Mouse (Mus musculus) heart, embryonic 11.5 days (tissue): Measurements from ENCODE around the gene Mtx3. TPM values are rescaled to one million over a fixed set of nuclear protein-coding genes. Genes with fewer than 3 reads are reported as not detected.
"Not testable (repeated sequence)": the region's sequence is repeated elsewhere in the genome, so short reads cannot be mapped to it uniquely, and the experiment has no call there.

ENCODE experiments used
- ATAC-seq: fragments of 200-750 bp; cut with Nextera tagmentation; replicated peaks from 2 replicates; pipeline ENCODE4 v1.8.0; 2017; ENCODE audit warnings: moderate library complexity; ENCODE audit not compliant: insufficient number of reproducible peaks, low FRiP score, low TSS enrichment
- H3K27ac ChIP-seq: fragments of 300-500 bp; sonication (generic); 2 replicates; pipeline ENCODE4 v1.5.1; 2014; ENCODE audit warnings: mild to moderate bottlenecking, low read depth, low read length
- H3K27me3 ChIP-seq: fragments of 300-500 bp; sonication (generic); 2 replicates; pipeline ENCODE4 v1.6.1; 2014; ENCODE audit warnings: mild to moderate bottlenecking, low read length, mixed read lengths; ENCODE audit not compliant: control insufficient read depth, insufficient read depth
- H3K36me3 ChIP-seq: fragments of 300-500 bp; sonication (generic); 2 replicates; pipeline ENCODE4 v1.6.1; 2014; ENCODE audit warnings: mild to moderate bottlenecking, low read length, moderate library complexity, mixed read lengths; ENCODE audit not compliant: control insufficient read depth, insufficient read depth
- H3K4me1 ChIP-seq: fragments of 300-500 bp; sonication (generic); 2 replicates; pipeline ENCODE4 v1.6.1; 2014; ENCODE audit warnings: low read length; ENCODE audit not compliant: control insufficient read depth, insufficient read depth
- H3K4me2 ChIP-seq: fragments of 300-500 bp; sonication (generic); 2 replicates; pipeline ENCODE4 v1.6.1; 2014; ENCODE audit warnings: mild to moderate bottlenecking, moderate library complexity
- H3K4me3 ChIP-seq: fragments of 300-500 bp; sonication (generic); 2 replicates; pipeline ENCODE4 v1.5.1; 2014; ENCODE audit warnings: low read depth, low read length
- H3K9ac ChIP-seq: fragments of 300-500 bp; sonication (generic); 2 replicates; pipeline ENCODE4 v1.6.1; 2014; ENCODE audit warnings: mild to moderate bottlenecking, low read depth, low read length, moderate library complexity
- H3K9me3 ChIP-seq: fragments of 300-500 bp; sonication (generic); replicated peaks from 2 replicates; pipeline ENCODE4 v1.6.1; 2016; ENCODE audit warnings: low read length; ENCODE audit not compliant: control insufficient read depth
- WGBS: fragments of 180-500 bp; shearing (Covaris S2); extraction: QIAGEN DNeasy Blood & Tissue Kit; methylation state at CpG from one replicate; pipeline ENCODE4 v1.1.7; 2014; ENCODE audit not compliant: insufficient replicate concordance; 5-methylcytosine and 5-hydroxymethylcytosine counted together
- polyA plus RNA-seq: library from polyadenylated mRNA; unstranded; fragments of >200 nt; fragmentation: Nextera tagmentation; extraction: Ambion mirVana; gene quantifications from 2 replicates; pipeline ENCODE4 v1.2.1, GENCODE M21; 2014

Gene Mtx3
- polyA plus RNA-seq, result 4.4 and 5.5 TPM in 2 replicates

DNA sequence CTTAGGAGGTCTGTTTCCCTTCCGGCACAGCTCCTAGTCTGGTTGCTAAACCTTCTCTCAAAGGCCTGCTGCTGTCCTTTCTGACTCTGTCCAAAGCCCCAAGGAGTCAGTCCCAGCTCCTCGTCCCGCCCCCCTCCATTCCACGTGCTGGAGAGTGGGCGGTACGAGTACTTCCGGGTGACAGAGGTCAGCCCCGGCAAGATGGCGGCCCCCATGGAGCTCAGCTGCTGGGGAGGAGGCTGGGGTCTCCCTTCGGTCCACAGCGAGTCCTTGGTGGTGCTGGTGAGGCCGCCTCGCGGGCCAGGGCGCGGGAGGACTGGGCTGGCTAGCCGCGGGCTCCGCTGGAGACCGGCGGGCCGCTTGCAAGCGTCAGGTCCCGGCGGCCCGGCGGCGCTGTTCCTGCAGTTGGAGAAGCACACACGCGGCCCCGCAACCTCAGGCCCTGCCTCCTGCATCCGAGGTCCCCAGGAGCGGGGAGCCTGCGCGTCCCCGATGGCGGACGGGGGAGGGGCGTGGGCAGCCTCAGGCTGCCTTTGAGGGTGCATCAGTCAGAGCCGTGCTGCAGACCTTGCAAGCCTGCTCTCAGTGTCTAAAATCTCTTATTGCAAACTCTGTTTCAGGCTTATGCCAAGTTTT is at the start of gene Mtx3:
Mtx3 (plus strand) TSS at position 175 of the 636 bp plus-strand sequence.
- Histone ChIP-seq H3K9ac (peak within 1 kb of the TSS; percentile 84), H3K4me1 (no peaks in the 10 kb centered on the region), H3K4me3 (peak within 1 kb of the TSS; percentile 75), H3K27me3 (no peaks in the 10 kb centered on the region), H3K4me2 (peak within 1 kb of the TSS; percentile 71), H3K36me3 (peaks cover 9% of the 10 kb centered on the region; the same call in 1 of the 2 replicates), H3K27ac (peak within 1 kb of the TSS; percentile 82), H3K9me3 (no peaks in the 10 kb centered on the region)
- ATAC-seq, result peak; percentile 89
- 2% methylated on average over 40 of the region's 40 CpGs for WGBS

DNA sequence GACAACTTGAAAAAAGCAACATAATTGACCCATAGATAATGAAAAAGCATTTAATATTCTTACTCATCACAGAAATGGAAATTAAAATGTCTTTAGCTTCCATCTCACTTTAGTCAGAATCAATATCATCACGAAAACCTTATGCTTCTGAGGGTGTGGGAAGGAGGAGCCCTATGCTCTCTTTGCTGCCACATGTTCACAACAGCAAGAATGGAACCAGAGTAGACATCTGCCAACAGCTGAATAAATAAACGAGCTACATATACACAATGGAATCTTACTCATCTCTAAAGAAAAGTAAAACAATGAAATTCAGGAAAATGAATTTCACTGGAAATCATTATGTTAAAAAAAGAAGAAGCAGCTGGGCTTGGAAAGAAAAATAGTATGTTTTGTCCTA is 45.7 kb upstream of the Mtx3 start:
- Histone ChIP-seq H3K4me1 (no peaks in the 10 kb centered on the region), H3K9ac (no peak overlapping the region), H3K4me2 (no peak overlapping the region), H3K36me3 (no peaks in the 10 kb centered on the region), H3K9me3 (no peaks in the 10 kb centered on the region), H3K4me3 (no peak overlapping the region), H3K27me3 (peaks cover 8% of the 10 kb centered on the region), H3K27ac (no peak overlapping the region)
- no peak for ATAC-seq
- 73% methylated on average over 2 of the region's 2 CpGs for WGBS

DNA sequence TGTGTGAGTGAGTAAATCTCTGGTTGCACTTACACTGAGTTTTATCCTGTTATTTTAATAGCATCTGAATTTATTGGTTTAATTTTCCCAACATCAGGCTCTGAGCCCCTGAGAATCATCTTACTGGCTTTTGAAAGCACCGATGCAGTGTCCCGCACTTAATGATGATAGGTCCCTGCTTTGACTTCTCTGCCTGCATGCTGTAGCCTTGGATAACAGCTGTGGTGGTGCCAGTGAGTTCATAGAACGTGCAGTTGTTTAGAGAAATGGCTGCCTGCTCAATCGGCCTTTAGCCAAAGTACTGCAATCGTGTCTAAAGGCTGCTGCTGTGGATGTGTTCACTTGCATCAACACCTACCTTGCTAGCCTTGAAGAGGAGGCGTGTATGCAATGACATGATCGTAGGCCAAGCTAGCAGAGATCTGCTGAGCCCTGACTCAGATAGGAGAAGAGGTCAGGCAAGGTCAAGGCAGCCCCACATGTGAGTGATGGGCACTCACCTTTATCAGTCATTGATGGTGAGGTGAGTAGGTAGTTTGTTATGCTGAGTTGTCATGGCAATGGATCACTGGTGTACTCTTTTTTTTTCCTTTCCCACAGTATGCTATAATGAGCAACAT is 45.1 kb upstream of the Mtx3 start:
- no peak overlapping the region for H3K27ac ChIP-seq
- no peak for ATAC-seq
- H3K36me3 ChIP-seq, result no peaks in the 10 kb centered on the region
- H3K9ac ChIP-seq, result no peak overlapping the region
- no peak overlapping the region for H3K4me3 ChIP-seq
- no peaks in the 10 kb centered on the region for H3K9me3 ChIP-seq
- 62% methylated on average over 7 of the region's 7 CpGs for WGBS
- peaks cover 4% of the 10 kb centered on the region; the same call in 1 of the 2 replicates for H3K27me3 ChIP-seq
- no peak overlapping the region for H3K4me2 ChIP-seq
- no peaks in the 10 kb centered on the region for H3K4me1 ChIP-seq

DNA sequence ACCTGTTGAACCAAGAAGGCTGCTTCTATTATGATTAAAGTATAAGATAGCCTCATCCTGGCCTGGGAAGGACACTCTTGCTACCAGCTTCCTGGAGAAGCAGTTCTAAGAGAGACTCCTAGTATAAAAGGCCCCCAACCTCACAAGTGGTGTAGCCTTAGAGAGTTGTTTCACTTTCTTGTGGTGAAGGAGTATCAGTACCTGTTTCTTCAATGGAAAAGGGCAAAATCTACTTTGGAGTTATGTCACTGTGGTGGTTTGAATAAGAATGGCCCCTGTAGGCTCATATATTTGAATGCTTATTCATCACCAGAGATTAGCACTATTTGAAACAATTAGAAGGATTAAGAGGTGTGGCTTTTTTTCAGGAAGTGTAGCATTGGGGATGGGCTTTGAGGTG is 37.8 kb upstream of the Mtx3 start:
- Histone ChIP-seq H3K9ac (no peak overlapping the region), H3K27me3 (no peaks in the 10 kb centered on the region), H3K4me1 (no peaks in the 10 kb centered on the region), H3K36me3 (no peaks in the 10 kb centered on the region), H3K9me3 (no peaks in the 10 kb centered on the region), H3K27ac (no peak overlapping the region), H3K4me3 (no peak overlapping the region), H3K4me2 (no peak overlapping the region)
- no peak for ATAC-seq

DNA sequence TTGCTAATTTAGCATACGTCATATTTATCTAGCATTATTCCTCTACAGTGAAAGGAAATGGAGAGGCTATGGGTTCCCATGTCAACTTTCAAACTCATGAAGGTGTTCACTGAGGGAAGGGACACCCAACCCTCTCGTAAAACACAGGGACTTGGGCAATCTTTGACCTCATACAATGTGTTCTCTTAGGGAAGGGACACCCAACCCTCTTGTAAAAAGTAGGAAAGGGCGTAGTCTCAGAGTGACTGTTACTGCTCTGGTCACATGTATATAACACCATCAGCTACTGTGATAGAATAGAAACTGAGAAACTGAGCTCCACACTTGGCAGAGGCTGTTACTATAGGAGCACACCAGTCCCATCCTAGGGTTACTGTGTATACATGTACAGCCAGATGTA is 36.7 kb upstream of the Mtx3 start:
- no peaks in the 10 kb centered on the region for H3K27me3 ChIP-seq
- ATAC-seq, result no peak
- H3K36me3 ChIP-seq, result no peaks in the 10 kb centered on the region
- H3K9me3 ChIP-seq, result no peaks in the 10 kb centered on the region
- no peak overlapping the region for H3K27ac ChIP-seq
- H3K4me2 ChIP-seq, result no peak overlapping the region
- no peaks in the 10 kb centered on the region for H3K4me1 ChIP-seq
- H3K4me3 ChIP-seq, result no peak overlapping the region
- 76% methylated on average over 3 of the region's 3 CpGs for WGBS
- no peak overlapping the region for H3K9ac ChIP-seq

DNA sequence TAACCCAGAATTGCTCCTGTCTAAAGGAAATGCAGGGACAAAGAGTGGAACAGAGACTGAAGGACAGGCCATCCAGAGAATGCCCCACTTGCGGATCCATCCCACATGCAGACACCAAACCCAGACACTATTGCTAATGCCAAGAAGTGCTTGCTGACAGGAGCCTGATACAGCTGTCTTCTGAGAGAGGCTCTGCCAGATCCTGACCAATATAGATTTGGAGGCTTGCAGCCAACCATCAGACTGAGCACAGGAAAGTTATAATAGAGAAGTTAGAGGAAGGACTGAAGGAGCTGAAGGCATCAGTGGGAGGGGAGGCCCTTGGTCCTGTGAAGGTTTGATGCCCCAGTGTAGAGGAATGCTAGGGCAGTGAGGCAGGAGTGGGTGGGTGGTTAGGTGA is 34.0 kb upstream of the Mtx3 start:
- ATAC-seq, H3K4me2 ChIP-seq, H3K4me1 ChIP-seq, H3K4me3 ChIP-seq, H3K36me3 ChIP-seq, H3K9me3 ChIP-seq, H3K27me3 ChIP-seq, H3K9ac ChIP-seq, H3K27ac ChIP-seq: not testable (repeated sequence)
- 52% methylated on average over 1 of the region's 1 CpGs for WGBS

DNA sequence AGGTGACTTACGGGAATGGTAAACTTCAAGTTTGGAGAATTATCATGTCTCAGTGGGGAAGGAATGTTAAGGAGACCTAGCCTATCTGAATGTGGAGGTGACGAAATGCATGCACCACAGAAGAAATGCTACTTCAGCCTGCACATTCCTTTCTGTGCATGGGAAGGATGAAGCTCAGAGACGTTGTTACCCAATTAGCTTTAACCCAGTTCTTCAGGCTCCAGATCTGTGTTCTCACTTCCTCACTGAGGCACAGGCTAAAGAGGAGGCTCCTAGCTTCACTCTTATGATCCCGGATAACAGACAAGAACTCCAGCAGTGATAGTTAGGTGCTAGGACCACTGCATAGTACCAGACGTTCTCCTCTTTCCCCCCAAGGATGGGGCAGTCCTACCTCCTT is 28.2 kb upstream of the Mtx3 start:
- Histone ChIP-seq H3K4me3 (no peak overlapping the region), H3K9me3 (no peaks in the 10 kb centered on the region), H3K4me1 (peaks cover 7% of the 10 kb centered on the region; the same call in 1 of the 2 replicates), H3K4me2 (no peak overlapping the region), H3K27ac (no peak overlapping the region), H3K36me3 (no peaks in the 10 kb centered on the region), H3K27me3 (no peaks in the 10 kb centered on the region), H3K9ac (no peak overlapping the region)
- ATAC-seq, result no peak
- 51% methylated on average over 5 of the region's 5 CpGs for WGBS

DNA sequence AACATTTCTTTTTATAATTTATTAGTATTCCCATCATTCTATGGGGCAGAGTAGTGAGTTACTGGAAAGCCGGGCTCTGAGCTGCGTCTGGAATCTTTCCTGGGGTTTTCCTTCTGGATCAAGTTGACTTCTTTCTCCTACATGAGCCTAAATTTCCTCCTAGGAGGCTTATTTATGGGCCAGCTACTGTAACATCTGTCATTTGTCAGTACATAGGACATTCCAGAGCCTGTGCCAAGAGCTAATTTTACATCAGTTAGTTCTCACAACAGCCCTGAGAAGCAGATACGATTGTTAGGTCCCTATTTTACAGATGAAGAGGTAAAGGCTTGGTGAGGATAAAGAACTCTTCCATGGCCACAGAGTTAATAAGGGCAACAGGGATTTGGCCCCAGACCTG is 27.2 kb upstream of the Mtx3 start:
- 67% methylated on average over 3 of the region's 3 CpGs for WGBS
- no peak overlapping the region for H3K9ac ChIP-seq
- H3K27me3 ChIP-seq, result no peaks in the 10 kb centered on the region
- no peaks in the 10 kb centered on the region for H3K9me3 ChIP-seq
- peaks cover 7% of the 10 kb centered on the region; the same call in 1 of the 2 replicates for H3K4me1 ChIP-seq
- H3K27ac ChIP-seq, result no peak overlapping the region
- no peak overlapping the region for H3K4me3 ChIP-seq
- no peak for ATAC-seq
- no peaks in the 10 kb centered on the region for H3K36me3 ChIP-seq
- no peak overlapping the region for H3K4me2 ChIP-seq

DNA sequence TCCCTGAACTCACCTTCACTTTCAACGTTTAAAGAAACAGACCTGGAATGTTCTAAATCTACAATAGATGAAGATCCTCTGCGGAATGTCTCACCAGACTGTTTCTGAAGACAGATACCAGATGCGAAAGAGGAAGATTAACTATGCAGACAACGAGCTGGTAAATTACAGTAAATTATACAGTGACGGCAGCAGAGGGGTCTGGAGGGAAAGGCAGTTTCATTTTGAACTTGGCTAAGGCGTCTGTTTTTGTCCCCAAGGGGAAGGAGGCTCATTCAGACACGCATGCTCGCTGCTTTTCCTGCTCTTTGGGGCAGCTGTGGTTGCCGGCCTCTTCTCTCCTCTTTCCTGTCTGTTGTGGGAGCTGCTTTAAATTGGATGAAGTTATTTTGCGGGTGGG is 15.7 kb upstream of the Mtx3 start:
- no peak overlapping the region for H3K9ac ChIP-seq
- no peaks in the 10 kb centered on the region for H3K4me1 ChIP-seq
- H3K36me3 ChIP-seq, result no peaks in the 10 kb centered on the region
- H3K9me3 ChIP-seq, result no peaks in the 10 kb centered on the region
- H3K4me3 ChIP-seq, result no peak overlapping the region
- H3K27ac ChIP-seq, result no peak overlapping the region
- no peak overlapping the region for H3K4me2 ChIP-seq
- H3K27me3 ChIP-seq, result no peaks in the 10 kb centered on the region
- ATAC-seq, result no peak
- 56% methylated on average over 10 of the region's 10 CpGs for WGBS
